Mouse (Mus musculus) MEL-GATA-1-ER (cell line): ENCODE measurements at regions not wholly inside any gene's neighbourhood (a gene's known extent, or its start where the extent isn't known, plus 50 kb on each side); places are given as distances from the start of the nearest gene placed in this dataset.

Experiments used
- DNase-seq: peaks from one replicate; pipeline ENCODE4 v3.0.0-alpha.2; 2012; ENCODE audit warnings: low read depth; ENCODE audit errors: extremely low read depth

- DNase-seq = no peak
Observed at GRCm38 (mm10) chr8:26353476-26353875, 234.1 kb downstream of the Gm45692 start.

- no peak for DNase-seq
Observed at GRCm38 (mm10) chr8:26354516-26354915, 235.2 kb downstream of the Gm45692 start.

GRCm38 (mm10) chr8:26356801-26357200 is 237.5 kb downstream of the Gm45692 start:
- no peak for DNase-seq

- no peak for DNase-seq
Observed at GRCm38 (mm10) chr8:26358711-26359136, 239.4 kb downstream of the Gm45692 start.

- DNase-seq = no peak
Observed at GRCm38 (mm10) chr8:26362366-26362765, 243.0 kb downstream of the Gm45692 start.

GRCm38 (mm10) chr8:26363616-26364015 is 244.3 kb downstream of the Gm45692 start:
- no peak for DNase-seq

- DNase-seq = no peak
Observed at GRCm38 (mm10) chr8:26364637-26365036, 245.3 kb downstream of the Gm45692 start.

GRCm38 (mm10) chr8:26380668-26381067 is 261.3 kb downstream of the Gm45692 start:
- no peak for DNase-seq

GRCm38 (mm10) chr8:26382426-26382825 is 263.1 kb downstream of the Gm45692 start:
- DNase-seq = no peak

GRCm38 (mm10) chr8:26383886-26384285 is 264.6 kb downstream of the Gm45692 start:
- DNase-seq = no peak

- DNase-seq = no peak
Observed at GRCm38 (mm10) chr8:26384305-26384993, 265.1 kb downstream of the Gm45692 start.

- DNase-seq = no peak
Observed at GRCm38 (mm10) chr8:26384994-26385345, 265.6 kb downstream of the Gm45692 start.

GRCm38 (mm10) chr8:26395061-26395460 is 275.7 kb downstream of the Gm45692 start:
- no peak for DNase-seq

- DNase-seq = no peak
Observed at GRCm38 (mm10) chr8:26420002-26420401, 300.7 kb downstream of the Gm45692 start.

- no peak for DNase-seq
Observed at GRCm38 (mm10) chr8:26420536-26420935, 301.2 kb downstream of the Gm45692 start.

GRCm38 (mm10) chr8:26427311-26427710 is 308.0 kb downstream of the Gm45692 start:
- no peak for DNase-seq

- DNase-seq = no peak
Observed at GRCm38 (mm10) chr8:26429751-26430327, 310.5 kb downstream of the Gm45692 start.

- DNase-seq = no peak
Observed at GRCm38 (mm10) chr8:26432161-26432919, 313.0 kb downstream of the Gm45692 start.

- no peak for DNase-seq
Observed at GRCm38 (mm10) chr8:26436236-26436635, 316.9 kb downstream of the Gm45692 start.

GRCm38 (mm10) chr8:26437571-26437970 is 318.2 kb downstream of the Gm45692 start:
- DNase-seq = no peak

- DNase-seq = no peak
Observed at GRCm38 (mm10) chr8:26438246-26438862, 319.0 kb downstream of the Gm45692 start.

GRCm38 (mm10) chr8:26438877-26439276 is 319.5 kb downstream of the Gm45692 start:
- DNase-seq = no peak
